Mouse (Mus musculus) mouse embryonic stem cell (cell line): ENCODE measurements at regions not wholly inside any gene's neighbourhood (a gene's known extent, or its start where the extent isn't known, plus 50 kb on each side); places are given as distances from the start of the nearest gene placed in this dataset.

ENCODE experiments used
- in situ Hi-C, 2 experiments: fragments of 300-500 bp; cut with MboI; formaldehyde crosslinking; loops; 1 replicate in 1 of 2; 3 replicates in 1 of 2; pipeline ENCODE4 v1.14.3; 2019 to 2020; ENCODE audit warnings: low sequenced_read_pairs in 2 of 2, low pct_unique_long_range_greater_than_20kb in 1 of 2, mixed read lengths in 1 of 2; ENCODE audit not compliant: unreplicated experiment in 1 of 2

- in situ Hi-C loops, result no loop called here
Observed at GRCm38 (mm10) chr1:151131627-151132284, 50.6 kb upstream of the Gm47985 start.
